In the genomic region with DNA sequence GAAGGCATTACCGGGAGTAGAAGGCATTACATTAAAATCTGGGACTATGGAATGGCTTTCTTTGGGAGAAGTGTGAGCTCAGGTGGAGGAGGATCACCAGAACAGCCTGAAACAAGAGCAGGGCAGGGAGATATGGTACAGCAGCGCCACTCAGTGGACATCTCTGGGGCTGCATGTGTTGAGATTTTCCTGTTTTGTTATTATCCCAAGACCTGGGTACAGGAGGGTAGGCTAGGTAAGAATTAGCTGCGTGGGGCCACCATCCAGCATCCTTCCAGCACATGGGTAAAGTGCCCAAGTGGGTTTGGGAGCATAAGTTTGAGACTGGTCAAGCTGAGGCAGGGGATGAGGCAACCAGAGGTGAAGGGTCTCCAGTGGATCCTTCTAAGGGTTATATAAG, we compare ENCODE assay signal across 9 mouse cellular contexts. TPM values are rescaled to one million over a fixed set of nuclear protein-coding genes. Genes with fewer than 3 reads are reported as not detected.
DNase-seq lines count a peak whose midpoint lies in the region; ATAC-seq lines count a peak whose summit lies in the region.
"Had no signal": no experiment of that assay in that cellular context is flagged by ENCODE, and none has a peak within 500 bp of the region (broad histone marks: within the 10 kb centered on the region; RNA-seq: fewer than 3 reads in every experiment).

No protein-coding gene starts in this region.

- no peaks in the 10 kb centered on the region for H3K27me3 ChIP-seq in neural tube, embryonic 15.5 days (replicated peaks)

- no peak overlapping the region for H3K4me3 ChIP-seq in neural tube, embryonic 15.5 days (replicated peaks)

- no peak overlapping the region for H3K4me2 ChIP-seq in neural tube, embryonic 15.5 days

- no peaks in the 10 kb centered on the region for H3K4me1 ChIP-seq in neural tube, embryonic 15.5 days

- H3K9me3 ChIP-seq in neural tube, embryonic 15.5 days (replicated peaks), result no peaks in the 10 kb centered on the region

- DNase-seq in urinary bladder, postnatal 14 days (ENCODE audit: low spot score), result peak; percentile 36
- DNase-seq in urinary bladder, postnatal 10 days (ENCODE audit: low spot score), result no peak
- DNase-seq in cerebellum, postnatal 36 days, result peak; percentile 57 to 72
- peak; percentile 19 for DNase-seq in gastrocnemius, postnatal 14 days
- peak; percentile 60 for DNase-seq in kidney, postnatal 14 days
- DNase-seq in liver, result peak; percentile 18
- DNase-seq in thymus, postnatal 4 days, result peak; percentile 60

- H3K27ac ChIP-seq in neural tube, embryonic 15.5 days (replicated peaks), result no peak overlapping the region

- no peak overlapping the region for H3K9ac ChIP-seq in neural tube, embryonic 15.5 days (replicated peaks)

- H3K36me3 ChIP-seq in neural tube, embryonic 15.5 days, result no peaks in the 10 kb centered on the region

- WGBS in neural tube, embryonic 15.5 days, result 4% methylated on average over 3 of the region's 3 CpGs

- intact Hi-C loops in gastrocnemius, postnatal 14 days (cut with DNase I; ENCODE audit: low total_unique reads), result loop anchor here (5.0 kb wide), 2 partner anchors 191 to 261 kb away; partner anchors contain the start of gene Slc6a12

- ATAC-seq in neural tube, embryonic 15.5 days (ENCODE audit: low FRiP score), result peak; percentile 87

RNA-seq across cellular contexts. Expression of gene Iqsec3, which starts 59.4 kb away (rescaled TPM):
- 1 to 10 TPM; 1.9 to 2.5 TPM for total RNA-seq in gastrocnemius, postnatal 14 days (2021)
- polyA plus RNA-seq in neural tube, embryonic 15.5 days (2015; fragmentation: Nextera tagmentation; extraction: Ambion mirVana), result 14.6 and 18.7 TPM in 2 replicates
- total RNA-seq: neutrophil, adult 5-6 weeks had no signal
